ENCODE assay signal across 21 mouse cellular contexts in genomic region chr7:118670142-118670541, GRCm38 (mm10). TPM values are rescaled to one million over a fixed set of nuclear protein-coding genes. Genes with fewer than 3 reads are reported as not detected.
DNase-seq lines count a peak whose midpoint lies in the region; ATAC-seq and TF ChIP-seq lines count a peak whose summit lies in the region.
"Had no signal": no experiment of that assay in that cellular context is flagged by ENCODE, and none has a peak within 500 bp of the region (broad histone marks: within the 10 kb centered on the region; RNA-seq: fewer than 3 reads in every experiment).

No protein-coding gene starts in this region.

- WGBS in liver, embryonic 12.5 days (ENCODE audit: insufficient replicate concordance), result 51% methylated on average over 4 of the region's 4 CpGs
- WGBS in liver, postnatal 0 days (ENCODE audit: insufficient replicate concordance), result 72% methylated on average over 4 of the region's 4 CpGs
- 51% methylated on average over 4 of the region's 4 CpGs for WGBS in liver, embryonic 14.5 days (ENCODE audit: insufficient replicate concordance)
- 57% methylated on average over 4 of the region's 4 CpGs for WGBS in liver, embryonic 16.5 days (ENCODE audit: insufficient replicate concordance)
- 76% methylated on average over 4 of the region's 4 CpGs for whole genome bisulfite sequencing in hindbrain, embryonic 12.5 days

- no peaks in the 10 kb centered on the region for H3K9me3 ChIP-seq in liver, embryonic 12.5 days (replicated peaks)
- no peaks in the 10 kb centered on the region for H3K9me3 ChIP-seq in liver, postnatal 0 days (ENCODE audit: low read length)
- H3K9me3 ChIP-seq in liver, embryonic 14.5 days (ENCODE audit: control insufficient read depth, low read length), result no peaks in the 10 kb centered on the region
- no peaks in the 10 kb centered on the region for H3K9me3 ChIP-seq in liver, embryonic 16.5 days (replicated peaks; ENCODE audit: control insufficient read depth, low read length)
- H3K9me3 ChIP-seq in hindbrain, embryonic 12.5 days (replicated peaks), result no peaks in the 10 kb centered on the region
- H3K9me3 ChIP-seq: embryonic facial prominence, embryonic 13.5 days; embryonic facial prominence, embryonic 15.5 days; forebrain, embryonic 13.5 days; forebrain, embryonic 15.5 days had no signal

- ATAC-seq in liver, embryonic 12.5 days, result peak; percentile 77
- no peak for ATAC-seq in liver, postnatal 0 days
- peak; percentile 68 for ATAC-seq in liver, embryonic 14.5 days (ENCODE audit: insufficient read depth)
- peak; percentile 43 for ATAC-seq in liver, embryonic 16.5 days (ENCODE audit: low read depth)
- ATAC-seq in hindbrain, embryonic 12.5 days (ENCODE audit: low FRiP score), result no peak
- ATAC-seq: forebrain, embryonic 13.5 days; forebrain, embryonic 15.5 days had no signal

- no peak overlapping the region for H3K4me3 ChIP-seq in liver, embryonic 12.5 days
- no peak overlapping the region for H3K4me3 ChIP-seq in liver, postnatal 0 days (ENCODE audit: low read depth, low read length)
- no peak overlapping the region for H3K4me3 ChIP-seq in liver, embryonic 14.5 days (ENCODE audit: insufficient read depth in 1 of 2, low read depth in 2 of 2, low read length in 2 of 2)
- H3K4me3 ChIP-seq in liver, embryonic 16.5 days (ENCODE audit: low read depth, low read length), result no peak overlapping the region
- no peak overlapping the region for H3K4me3 ChIP-seq in hindbrain, embryonic 12.5 days
- H3K4me3 ChIP-seq: embryonic facial prominence, embryonic 13.5 days; embryonic facial prominence, embryonic 15.5 days; erythroblast, embryonic 14.5 days; forebrain, embryonic 13.5 days; forebrain, embryonic 15.5 days had no signal

- no peak overlapping the region for H3K4me2 ChIP-seq in liver, embryonic 12.5 days
- H3K4me2 ChIP-seq in liver, postnatal 0 days (ENCODE audit: low read depth, low read length), result no peak overlapping the region
- H3K4me2 ChIP-seq in liver, embryonic 14.5 days (ENCODE audit: low read depth), result no peak overlapping the region
- no peak overlapping the region for H3K4me2 ChIP-seq in liver, embryonic 16.5 days (ENCODE audit: low read depth, low read length)
- no peak overlapping the region for H3K4me2 ChIP-seq in hindbrain, embryonic 12.5 days (replicated peaks)
- H3K4me2 ChIP-seq: embryonic facial prominence, embryonic 13.5 days; embryonic facial prominence, embryonic 15.5 days; forebrain, embryonic 13.5 days; forebrain, embryonic 15.5 days had no signal

- H3K27me3 ChIP-seq in liver, embryonic 12.5 days (replicated peaks), result 0 out of 2 replicates have a peak, but pooled peaks cover 6% of the 10 kb centered on the region
- H3K27me3 ChIP-seq in liver, postnatal 0 days (ENCODE audit: insufficient read depth, low read length), result no peaks in the 10 kb centered on the region
- no peaks in the 10 kb centered on the region for H3K27me3 ChIP-seq in liver, embryonic 14.5 days (ENCODE audit: control insufficient read depth, insufficient read depth, low read length)
- H3K27me3 ChIP-seq in liver, embryonic 16.5 days (ENCODE audit: control insufficient read depth, insufficient read depth, low read depth, low read length), result no peaks in the 10 kb centered on the region
- H3K27me3 ChIP-seq in hindbrain, embryonic 12.5 days, result no peaks in the 10 kb centered on the region
- H3K27me3 ChIP-seq: embryonic facial prominence, embryonic 13.5 days; embryonic facial prominence, embryonic 15.5 days; forebrain, embryonic 13.5 days; forebrain, embryonic 15.5 days had no signal

- TF ChIP-seq EP300 in liver, postnatal 0 days (IDR thresholded peaks at IDR 0.05; ENCODE audit: low read depth), result no peak
- no peak for TF ChIP-seq EP300 in liver, embryonic 14.5 days (IDR thresholded peaks at IDR 0.05; ENCODE audit: low read depth)

- no peak overlapping the region for H3K9ac ChIP-seq in liver, embryonic 12.5 days
- no peak overlapping the region for H3K9ac ChIP-seq in liver, postnatal 0 days (replicated peaks)
- H3K9ac ChIP-seq in liver, embryonic 14.5 days (replicated peaks), result no peak overlapping the region
- no peak overlapping the region for H3K9ac ChIP-seq in liver, embryonic 16.5 days (ENCODE audit: low read depth, low read length)
- H3K9ac ChIP-seq in hindbrain, embryonic 12.5 days, result no peak overlapping the region
- H3K9ac ChIP-seq: embryonic facial prominence, embryonic 13.5 days; embryonic facial prominence, embryonic 15.5 days; forebrain, embryonic 13.5 days; forebrain, embryonic 15.5 days had no signal

- H3K27ac ChIP-seq in liver, embryonic 12.5 days, result no peak overlapping the region
- H3K27ac ChIP-seq in liver, postnatal 0 days (ENCODE audit: low read depth), result no peak overlapping the region
- H3K27ac ChIP-seq in liver, embryonic 14.5 days, result no peak overlapping the region
- no peak overlapping the region for H3K27ac ChIP-seq in liver, embryonic 16.5 days (ENCODE audit: low read length)
- no peak overlapping the region for H3K27ac ChIP-seq in hindbrain, embryonic 12.5 days
- H3K27ac ChIP-seq: embryonic facial prominence, embryonic 13.5 days; embryonic facial prominence, embryonic 15.5 days; forebrain, embryonic 13.5 days; forebrain, embryonic 15.5 days had no signal

- TF ChIP-seq CTCF in liver, postnatal 0 days (IDR thresholded peaks at IDR 0.05; ENCODE audit: low read depth), result no peak
- no peak for TF ChIP-seq CTCF in liver, embryonic 14.5 days (IDR thresholded peaks at IDR 0.05; ENCODE audit: low read depth)

- H3K4me1 ChIP-seq in liver, embryonic 12.5 days, result no peaks in the 10 kb centered on the region
- no peaks in the 10 kb centered on the region for H3K4me1 ChIP-seq in liver, postnatal 0 days (ENCODE audit: insufficient read depth)
- H3K4me1 ChIP-seq in liver, embryonic 14.5 days (replicated peaks; ENCODE audit: control insufficient read depth in 2 of 2, insufficient read depth in 2 of 2, low read length in 1 of 2), result no peaks in the 10 kb centered on the region
- no peaks in the 10 kb centered on the region for H3K4me1 ChIP-seq in liver, embryonic 16.5 days (ENCODE audit: control insufficient read depth, low read depth, low read length)
- no peaks in the 10 kb centered on the region for H3K4me1 ChIP-seq in hindbrain, embryonic 12.5 days
- H3K4me1 ChIP-seq: embryonic facial prominence, embryonic 13.5 days; embryonic facial prominence, embryonic 15.5 days; forebrain, embryonic 13.5 days; forebrain, embryonic 15.5 days had no signal

- no peaks in the 10 kb centered on the region for H3K36me3 ChIP-seq in liver, embryonic 12.5 days
- H3K36me3 ChIP-seq in liver, postnatal 0 days (replicated peaks; ENCODE audit: insufficient read depth, low read length), result no peaks in the 10 kb centered on the region
- no peaks in the 10 kb centered on the region for H3K36me3 ChIP-seq in liver, embryonic 14.5 days (replicated peaks; ENCODE audit: control insufficient read depth, insufficient read depth, low read depth)
- H3K36me3 ChIP-seq in liver, embryonic 16.5 days (ENCODE audit: control insufficient read depth, insufficient read depth), result no peaks in the 10 kb centered on the region
- no peaks in the 10 kb centered on the region for H3K36me3 ChIP-seq in hindbrain, embryonic 12.5 days
- H3K36me3 ChIP-seq: embryonic facial prominence, embryonic 13.5 days; embryonic facial prominence, embryonic 15.5 days; forebrain, embryonic 15.5 days had no signal

- no peak for DNase-seq in liver, postnatal 0 days
- DNase-seq in liver, embryonic 14.5 days (ENCODE audit: low read depth in 3 of 3, low spot score in 3 of 3), result no peak
- no peak for DNase-seq in right cerebral cortex, postnatal 4 days
- DNase-seq: adrenal gland, adult 2 months; adrenal gland, postnatal 10 days; adrenal gland, postnatal 25 days; cerebellum, adult 11 months; cerebellum, adult 18-20 months; cerebellum, adult 8-10 months; cerebellum, adult 9-11 months; cerebellum, postnatal 14 days; cerebellum, postnatal 36 days; embryo, embryonic 11 days had no signal

RNA-seq across cellular contexts. Expression of gene Gde1, which starts 35.4 kb away (rescaled TPM):
- 45.7 and 51.8 TPM in 2 replicates for polyA plus RNA-seq in liver, embryonic 12.5 days (2016; fragmentation: Nextera tagmentation; extraction: Ambion mirVana)
- 40.1 and 43.1 TPM in 2 replicates for polyA plus RNA-seq in liver, postnatal 0 days (2015; fragmentation: Nextera tagmentation; extraction: Ambion mirVana)
- 25.1 and 27.5 TPM in 2 replicates for polyA plus RNA-seq in liver, embryonic 14.5 days (2012; rRNA removed)
- polyA plus RNA-seq in liver, embryonic 14.5 days (2014; fragmentation: Nextera tagmentation; extraction: Ambion mirVana), result 46.3 and 46.9 TPM in 2 replicates
- polyA plus RNA-seq in liver, embryonic 16.5 days (2015; fragmentation: Nextera tagmentation; extraction: Ambion mirVana), result 35.9 and 37.9 TPM in 2 replicates
- 112 and 115 TPM in 2 replicates for polyA plus RNA-seq in hindbrain, embryonic 12.5 days (2016; fragmentation: Nextera tagmentation; extraction: Ambion mirVana)

RNA-seq across cellular contexts. Expression of gene Ccp110, which starts 42.2 kb away (rescaled TPM):
- polyA plus RNA-seq in liver, embryonic 12.5 days (2016; fragmentation: Nextera tagmentation; extraction: Ambion mirVana), result 10.4 and 10.8 TPM in 2 replicates
- 2.7 and 3.5 TPM in 2 replicates for polyA plus RNA-seq in liver, postnatal 0 days (2015; fragmentation: Nextera tagmentation; extraction: Ambion mirVana)
- polyA plus RNA-seq in liver, embryonic 14.5 days (2012; rRNA removed), result 8.6 and 13.8 TPM in 2 replicates
- 4.2 and 5.2 TPM in 2 replicates for polyA plus RNA-seq in liver, embryonic 14.5 days (2014; fragmentation: Nextera tagmentation; extraction: Ambion mirVana)
- 8.3 and 8.9 TPM in 2 replicates for polyA plus RNA-seq in liver, embryonic 16.5 days (2015; fragmentation: Nextera tagmentation; extraction: Ambion mirVana)
- 34.2 and 38.6 TPM in 2 replicates for polyA plus RNA-seq in hindbrain, embryonic 12.5 days (2016; fragmentation: Nextera tagmentation; extraction: Ambion mirVana)

Comparison
In these comparisons a context has a peak if more than half of its experiments do, and no peak if none do; other contexts are left out.
1. ATAC-seq: peak in liver, embryonic 12.5 days (single experiment), liver, embryonic 14.5 days (single experiment) and liver, embryonic 16.5 days (single experiment); none in liver, postnatal 0 days (single experiment) and hindbrain, embryonic 12.5 days (single experiment).